Mouse (Mus musculus) testis, postnatal 10 days (tissue): Measurements from ENCODE around the gene Tanc2.

Experiments
- DNase-seq: peaks from one replicate; pipeline ENCODE4 v3.0.0; 2021; ENCODE audit warnings: low spot score

Gene Tanc2

DNA sequence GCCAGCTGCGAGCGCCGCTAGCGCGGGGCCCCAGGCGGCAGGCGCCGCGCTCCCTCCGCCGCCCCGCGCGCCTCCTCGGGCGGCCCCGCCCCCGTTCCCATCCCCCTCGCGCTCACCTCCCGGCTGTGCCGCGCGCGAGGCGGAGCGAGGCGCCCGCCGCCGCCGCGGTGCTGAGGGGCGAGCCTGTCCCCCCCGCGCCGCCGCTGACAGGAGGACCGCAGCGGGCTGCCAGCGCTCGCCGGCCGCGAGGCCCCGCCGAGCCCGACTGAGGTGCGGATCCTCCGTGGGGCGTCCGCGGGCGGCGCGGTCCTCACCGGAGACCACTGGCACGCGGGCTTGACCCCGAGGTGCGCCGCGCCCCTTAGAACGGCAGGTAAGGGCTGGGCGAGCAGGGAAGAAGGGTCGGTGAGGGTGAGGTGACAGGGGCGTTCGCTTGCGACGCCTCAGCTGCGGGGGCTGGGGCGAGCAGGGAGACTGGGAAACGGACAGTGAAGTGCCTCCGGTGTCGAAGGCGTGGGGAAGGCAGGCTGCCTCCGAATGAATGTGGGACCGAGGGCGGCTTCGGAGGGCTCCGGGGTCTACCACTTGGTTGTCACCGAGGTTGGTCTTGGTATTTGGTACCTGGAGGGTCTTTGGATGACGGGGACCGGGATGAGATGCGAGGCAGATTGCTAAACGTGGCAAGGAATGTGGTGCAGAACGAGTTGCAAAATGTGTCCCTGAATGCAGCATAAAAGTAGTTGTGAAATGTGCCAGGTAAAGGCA, at the start of gene Tanc2:
Gene Tanc2, plus strand, starts transcription at position 110 of the 765 bp plus-strand sequence.
- peak; percentile 79 for DNase-seq

DNA sequence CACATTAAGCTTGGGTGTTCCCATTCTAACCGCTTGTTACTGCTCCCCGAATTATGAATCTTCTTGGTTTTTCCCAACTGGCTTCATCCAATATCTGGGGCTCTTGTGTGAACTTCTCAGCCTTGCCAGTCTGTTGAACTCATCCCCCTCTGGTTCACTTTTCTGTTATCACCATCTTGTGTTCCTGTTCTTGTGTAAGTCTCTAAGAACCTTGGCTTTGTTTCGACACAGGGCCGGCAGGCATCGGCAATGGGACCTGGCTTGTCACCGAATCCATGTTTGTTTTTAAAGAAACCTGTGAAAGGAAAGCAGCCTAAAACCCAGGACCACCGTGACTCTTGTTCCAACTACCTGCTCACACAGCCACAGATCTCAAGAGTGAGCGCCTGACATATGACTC, 49.0 kb upstream of the Tanc2 start:
- DNase-seq: no peak

DNA sequence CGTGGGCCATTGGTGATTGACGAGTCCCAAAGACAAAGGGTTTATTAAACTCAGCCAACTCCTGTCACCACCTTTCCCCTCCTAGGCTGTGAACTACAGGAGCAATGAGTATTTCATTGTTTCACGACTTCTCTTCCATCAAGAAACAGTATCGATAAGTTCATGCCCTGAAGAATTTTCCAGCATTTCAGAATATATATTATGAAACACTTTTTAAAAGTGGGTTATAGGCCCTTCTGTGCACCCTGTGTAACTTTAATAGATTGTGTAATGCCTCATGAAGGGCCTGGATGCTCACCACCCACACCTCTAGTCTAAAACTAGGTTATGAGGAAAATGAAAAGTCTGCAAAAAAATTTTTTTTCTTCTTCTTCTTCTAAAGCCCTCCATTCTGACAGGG, 48.4 kb upstream of the Tanc2 start:
- no peak for DNase-seq

DNA sequence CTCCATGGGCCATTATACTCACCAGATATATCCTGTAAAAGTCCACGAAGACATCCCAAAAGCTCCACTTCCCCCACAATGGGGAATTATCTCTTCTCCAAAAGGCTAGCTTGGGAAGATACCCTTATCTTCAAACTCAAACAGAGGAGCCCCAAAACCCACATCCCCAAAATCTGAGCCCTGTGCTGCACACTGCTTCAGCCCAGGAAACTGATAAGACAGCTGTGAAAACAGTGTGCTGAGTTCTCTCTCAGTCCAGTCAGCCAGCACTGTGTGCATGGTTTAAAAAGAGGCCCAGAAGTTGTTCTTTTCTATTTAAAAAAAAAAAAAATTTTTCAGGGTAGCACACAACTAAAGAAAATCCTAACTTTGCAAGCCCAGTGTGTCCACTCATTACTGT, 47.7 kb upstream of the Tanc2 start:
- no peak for DNase-seq

DNA sequence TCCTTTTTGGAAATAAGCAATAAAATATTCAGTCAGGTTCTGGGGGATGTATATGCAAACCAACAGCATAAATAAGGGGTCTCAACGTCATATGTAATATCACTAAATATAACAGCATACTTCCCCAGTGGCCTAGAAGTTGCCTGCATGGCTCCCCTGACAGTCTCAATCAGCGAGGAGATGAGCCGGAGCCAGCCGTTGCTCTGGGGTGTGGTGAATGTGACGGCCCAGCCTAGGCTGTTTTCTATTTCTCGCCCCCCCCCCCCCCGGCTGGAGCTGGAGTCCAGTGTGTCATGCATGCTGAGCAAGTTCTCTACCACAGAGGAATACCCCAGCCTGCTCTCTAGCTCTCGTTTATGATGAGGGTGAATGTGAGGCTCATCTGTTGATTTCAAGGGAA, 44.0 kb upstream of the Tanc2 start:
- no peak for DNase-seq

DNA sequence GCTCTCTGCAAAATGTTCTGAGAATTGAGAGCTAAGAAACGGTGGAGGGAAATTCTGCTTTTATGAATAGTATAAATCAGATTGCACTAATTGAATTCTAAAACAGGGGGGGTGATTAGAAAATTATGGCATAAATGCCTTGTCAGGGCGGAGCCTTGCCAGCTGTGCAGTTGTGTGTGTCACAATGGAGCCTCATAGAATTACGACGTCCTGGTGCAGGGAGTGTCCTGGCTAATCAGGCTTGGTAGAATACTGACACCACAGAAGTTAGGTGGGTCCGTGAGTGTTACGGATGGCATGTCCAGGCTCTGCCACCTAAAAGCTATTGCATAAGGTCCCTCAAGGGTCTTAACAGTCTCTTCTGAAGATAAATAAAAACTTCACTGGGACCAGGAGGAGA, 43.4 kb upstream of the Tanc2 start:
- DNase-seq: no peak

DNA sequence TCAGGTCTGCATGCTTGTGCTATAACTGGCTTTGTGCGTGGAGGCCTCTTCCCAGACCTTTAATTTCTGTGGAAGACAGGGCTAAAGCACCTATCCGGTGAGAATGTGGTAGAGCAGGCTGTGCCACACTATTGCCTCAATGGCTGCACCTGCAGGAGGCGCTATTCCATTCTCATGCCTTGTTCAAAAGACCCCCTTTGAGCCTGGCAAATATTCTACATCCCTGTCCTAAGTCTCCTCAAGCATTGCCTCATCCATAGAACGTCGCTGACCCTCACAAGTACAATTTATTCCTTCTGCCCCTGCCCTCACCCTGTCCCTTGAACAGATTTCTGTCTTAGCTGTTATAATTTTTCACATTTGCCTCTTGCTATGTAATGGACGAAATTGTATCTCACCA, 41.4 kb upstream of the Tanc2 start:
- no peak for DNase-seq

DNA sequence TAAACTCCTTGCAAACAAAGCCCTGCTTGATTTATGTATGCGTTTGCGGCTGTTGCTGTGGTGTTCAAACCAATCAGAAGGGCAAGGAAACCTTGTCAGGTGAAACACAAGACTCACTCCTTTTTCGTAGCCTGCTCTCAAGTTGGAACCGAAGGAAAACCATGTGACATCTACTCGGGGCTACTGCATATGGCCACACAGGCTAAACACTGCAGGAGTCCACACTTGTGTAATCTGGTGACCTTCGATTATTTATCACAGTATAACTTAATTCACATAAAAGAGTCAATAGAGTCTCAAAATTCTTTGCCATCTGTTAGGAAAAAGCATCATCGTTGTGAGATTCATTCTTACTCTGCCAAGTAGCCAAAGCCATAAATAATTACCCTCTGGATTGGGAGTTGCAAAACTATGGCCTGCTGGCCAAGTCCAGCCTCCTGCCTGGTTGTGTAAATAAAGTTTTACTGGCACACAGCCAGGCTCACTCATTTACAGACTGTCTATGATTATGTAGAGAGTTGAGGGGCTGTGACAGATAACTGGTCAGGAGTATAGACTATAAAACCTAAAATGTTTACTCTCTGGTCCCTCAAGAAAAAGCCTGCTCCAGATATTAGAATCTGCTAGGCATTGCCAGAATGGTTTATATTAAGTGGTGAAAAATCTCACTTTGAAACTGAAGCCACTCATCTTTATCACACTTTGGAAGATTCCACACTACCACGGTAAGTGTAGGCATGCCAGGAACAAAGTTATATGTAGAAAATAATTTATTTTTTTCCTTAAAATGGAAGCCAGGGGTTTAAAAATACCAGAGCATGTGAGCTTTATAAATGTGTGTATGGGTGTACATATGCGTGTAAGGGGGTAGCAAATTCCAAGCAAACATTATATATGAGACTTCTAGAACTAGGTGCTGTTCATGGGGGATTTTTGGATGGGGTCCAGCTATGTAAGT, 40.3 kb upstream of the Tanc2 start:
- DNase-seq: no peak

DNA sequence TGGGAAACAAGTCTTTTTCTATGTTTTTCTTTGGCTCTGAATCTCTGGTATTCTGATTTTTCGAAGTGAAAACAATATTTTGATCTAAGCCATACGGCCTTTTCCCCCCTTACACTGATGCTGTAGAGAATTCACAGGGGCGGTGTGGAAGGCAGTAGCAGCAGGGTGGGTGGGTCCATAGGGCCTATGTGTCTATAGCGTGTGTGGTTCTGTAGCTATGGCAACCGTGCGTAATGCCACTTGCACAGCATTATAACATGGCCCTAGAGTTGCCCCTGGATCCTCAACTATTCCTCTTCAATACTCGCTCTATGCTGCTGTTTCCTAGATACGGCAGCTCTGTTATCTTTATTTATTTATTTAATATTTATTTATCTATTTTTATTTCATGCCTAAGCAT, 32.5 kb upstream of the Tanc2 start:
- no peak for DNase-seq

DNA sequence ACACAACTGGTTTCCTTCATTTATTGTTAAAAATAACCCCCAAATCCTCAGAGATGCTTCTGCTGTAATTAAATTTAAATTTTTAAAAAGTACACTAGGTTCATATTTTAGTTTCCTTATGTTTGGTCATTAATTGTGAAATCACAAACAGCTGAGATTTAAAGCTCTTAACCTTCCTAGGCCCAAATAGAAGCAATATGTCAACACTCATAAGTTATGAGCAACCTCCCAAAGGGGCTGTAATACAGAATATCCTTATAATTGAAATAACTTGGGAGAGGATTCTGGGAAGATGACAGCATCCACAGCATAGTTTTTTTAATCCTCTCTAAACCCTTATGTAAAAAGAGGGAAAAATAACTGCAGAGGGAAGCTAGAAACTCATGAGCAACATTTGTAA, 31.7 kb upstream of the Tanc2 start:
- DNase-seq: no peak

DNA sequence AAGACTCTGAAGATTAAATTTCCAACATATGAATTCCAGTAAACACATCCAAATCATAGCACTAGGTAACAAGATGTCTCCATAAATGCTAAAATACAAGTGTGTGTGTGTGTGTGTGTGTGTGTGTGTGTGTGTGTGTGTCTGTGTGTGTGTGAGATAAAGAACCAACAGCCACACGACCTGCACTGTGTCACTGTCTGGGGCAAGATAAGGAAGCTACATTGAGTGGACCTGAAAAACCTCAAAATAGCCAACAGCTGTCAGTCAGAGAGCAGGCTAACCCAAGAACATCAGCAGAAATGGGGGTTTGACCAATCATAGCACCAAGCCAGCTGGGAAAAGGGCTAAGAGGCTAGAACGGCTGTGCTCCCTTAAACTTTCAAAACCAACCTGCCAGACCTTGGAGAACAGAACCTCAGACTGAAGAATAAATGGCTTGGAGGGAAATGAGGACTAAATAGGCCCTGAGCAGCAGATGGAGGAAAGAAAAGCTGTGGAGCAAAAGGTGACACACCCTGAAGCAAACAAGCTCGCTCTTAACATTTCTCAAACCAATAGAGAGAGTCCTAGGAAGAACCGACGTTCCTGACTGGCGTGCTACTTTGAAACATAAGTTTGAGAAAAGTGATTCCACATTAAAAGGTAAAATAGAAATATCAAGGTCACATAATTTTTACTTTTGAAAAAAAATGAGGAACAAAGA, 30.8 kb upstream of the Tanc2 start:
- DNase-seq: no peak

DNA sequence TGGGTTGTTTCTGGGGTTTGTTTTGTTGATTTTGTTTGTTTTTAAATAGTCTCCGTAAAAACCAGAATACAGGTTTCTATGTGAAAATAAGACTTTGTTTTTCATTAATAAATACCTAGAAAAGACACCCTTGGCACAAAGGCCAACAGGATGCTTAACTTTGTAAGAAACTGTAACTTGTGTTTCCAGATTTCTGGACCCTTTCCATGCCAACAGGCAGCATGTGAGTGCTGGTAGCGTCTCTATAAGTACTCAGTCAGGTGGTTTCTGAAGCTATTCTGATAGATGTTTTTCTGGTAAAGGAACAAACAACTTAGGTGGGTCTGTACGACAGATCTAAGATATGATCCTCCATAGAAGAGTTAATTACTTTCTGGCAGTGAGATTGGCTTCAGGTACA, 26.2 kb upstream of the Tanc2 start:
- no peak for DNase-seq

DNA sequence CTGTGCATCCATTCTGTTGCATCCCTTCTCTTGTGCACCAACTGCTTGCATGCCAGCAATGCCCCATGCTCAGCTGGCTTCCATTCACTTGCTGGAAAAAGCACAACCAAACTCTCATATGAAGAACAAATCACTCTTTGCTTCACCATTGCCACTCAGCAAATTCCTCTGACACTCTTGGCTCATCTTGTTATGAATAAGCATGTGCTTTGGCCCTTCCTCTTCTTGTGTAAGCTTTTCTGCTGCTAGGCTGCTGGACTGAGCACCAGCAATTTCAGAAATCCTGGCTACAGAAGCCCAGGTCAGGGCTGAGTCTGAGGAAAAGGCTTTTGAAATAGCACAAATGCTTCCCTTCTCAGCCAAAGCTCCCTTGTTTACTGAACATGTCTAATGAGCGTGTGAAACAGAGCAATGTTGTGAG, 22.6 kb upstream of the Tanc2 start:
- DNase-seq: no peak

DNA sequence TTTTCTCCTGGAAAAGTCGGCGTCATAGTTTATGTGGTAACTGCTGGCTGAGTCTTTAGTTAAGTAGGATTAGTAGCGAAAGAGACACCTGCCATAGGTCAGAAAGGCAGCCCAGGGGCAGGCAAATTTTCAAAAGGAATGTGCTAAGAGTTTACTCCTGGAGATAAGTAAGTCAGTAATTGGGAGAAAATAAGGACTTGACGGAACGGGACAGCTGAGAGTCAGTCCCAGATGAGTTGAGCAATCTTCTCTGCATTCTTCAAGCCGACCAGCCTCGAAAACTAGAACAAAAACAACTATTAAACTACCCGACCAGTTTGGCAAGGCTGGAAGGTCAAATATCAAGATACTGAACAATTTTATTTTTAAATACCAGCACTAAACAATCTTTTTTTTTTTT, 17.8 kb upstream of the Tanc2 start:
- no peak for DNase-seq

DNA sequence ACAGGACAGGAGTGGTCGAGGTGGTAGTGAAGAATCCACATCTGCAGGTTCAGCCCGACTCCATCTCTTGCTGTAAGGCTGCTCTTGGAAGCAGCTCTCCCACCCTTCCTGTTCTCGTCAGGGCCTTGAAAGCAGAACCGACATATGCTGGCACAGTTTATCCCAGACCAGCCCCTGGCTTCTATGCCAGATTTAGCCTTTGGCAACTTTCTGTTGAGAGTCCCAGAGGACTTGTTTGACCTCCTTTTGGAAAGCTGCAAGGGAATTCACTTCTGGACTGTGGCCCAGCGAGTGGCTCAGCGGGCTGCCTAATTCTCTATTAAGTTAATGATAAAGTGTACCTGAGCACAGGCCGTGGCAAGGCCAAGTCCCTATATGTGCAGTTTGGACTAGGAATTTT, 15.5 kb upstream of the Tanc2 start:
- DNase-seq: no peak

DNA sequence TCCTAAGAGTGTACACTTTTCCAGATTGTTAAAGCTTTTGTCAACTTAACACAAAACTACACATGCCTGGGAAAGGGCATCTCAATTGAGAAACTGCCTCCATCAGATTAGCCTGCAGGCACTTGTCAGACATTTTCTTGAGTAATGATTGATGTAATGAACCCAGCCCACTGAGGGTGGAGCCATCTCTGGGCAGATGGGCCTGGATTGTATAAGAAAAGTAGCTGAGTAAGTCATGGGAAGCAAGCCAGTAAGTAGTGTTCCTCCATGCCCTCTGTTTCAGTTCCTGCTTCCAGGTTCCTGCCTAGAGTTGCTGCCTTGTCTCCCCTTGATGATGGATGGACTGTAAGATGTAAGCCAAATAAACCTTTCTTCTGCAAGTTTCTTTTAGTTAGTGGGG, 12.6 kb upstream of the Tanc2 start:
- DNase-seq: no peak

DNA sequence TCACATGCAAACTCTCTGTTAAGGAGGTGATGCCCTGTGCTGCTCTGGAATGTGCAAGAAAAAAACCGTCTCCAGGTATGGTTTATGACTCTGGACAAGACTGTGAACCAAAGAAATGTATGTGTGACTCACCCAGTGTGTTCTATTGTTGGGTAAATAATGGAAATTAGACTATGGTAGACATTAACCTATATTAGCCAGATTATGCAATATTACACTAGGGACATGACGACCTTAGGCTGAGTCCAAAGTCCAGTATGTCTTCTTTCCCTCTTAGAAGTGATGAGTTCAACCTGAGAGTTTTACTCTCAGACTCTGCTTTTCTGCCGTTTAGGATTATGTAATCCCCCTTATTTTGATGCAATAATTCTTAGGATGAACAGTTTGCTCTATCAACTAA, 7.8 kb upstream of the Tanc2 start:
- no peak for DNase-seq

DNA sequence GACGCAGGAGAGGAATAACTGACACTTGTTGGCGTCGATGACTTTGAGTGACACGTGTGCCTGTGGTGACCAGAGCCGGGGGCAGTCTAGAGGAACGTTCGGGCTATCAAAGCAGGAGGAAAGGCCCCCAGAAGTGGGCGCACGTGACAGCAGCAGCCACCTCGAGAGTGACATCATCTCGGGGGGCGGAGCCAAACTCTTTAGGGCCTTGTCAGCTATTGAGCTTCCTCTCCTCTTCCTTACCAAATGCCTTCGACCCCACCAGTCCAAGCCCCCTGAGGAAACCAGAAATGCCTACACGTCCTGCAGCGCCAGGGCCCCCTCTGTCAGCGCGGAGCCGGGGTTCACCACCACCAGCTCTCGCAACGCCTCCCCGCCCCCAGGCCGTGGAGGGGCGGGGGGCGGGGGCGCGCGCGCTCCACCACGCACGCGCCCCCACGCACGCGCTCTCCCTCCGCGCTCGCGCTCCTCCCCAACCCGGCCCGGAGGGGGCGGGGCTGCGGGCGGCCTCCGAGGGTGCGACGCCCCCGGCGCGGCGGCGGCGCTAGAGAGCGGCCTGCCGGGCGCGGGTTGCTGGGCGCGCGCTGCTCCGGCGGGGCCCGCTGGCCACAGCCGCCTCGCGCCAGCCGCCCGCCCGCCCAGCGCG, 432 bp upstream of the Tanc2 start:
- peak; percentile 95 for DNase-seq

DNA sequence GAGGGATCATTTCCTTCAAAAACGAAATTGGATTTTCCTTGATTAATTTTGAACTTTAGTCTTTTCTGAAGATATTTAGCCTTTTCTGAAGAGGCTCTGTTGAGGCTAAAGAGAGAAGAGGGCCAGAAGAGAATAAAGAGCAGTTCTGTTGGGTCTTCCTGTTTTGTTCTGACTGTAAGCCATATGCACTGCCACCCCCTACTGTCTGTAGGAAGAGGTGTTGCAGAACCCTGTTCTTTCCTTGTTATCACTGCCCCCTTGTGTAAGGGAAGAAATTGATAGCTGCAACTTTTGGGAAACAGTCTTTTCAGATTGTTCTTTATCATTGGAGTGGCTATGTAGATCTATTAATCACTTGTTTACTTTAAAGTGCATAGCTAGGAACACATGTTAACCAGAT, 2.1 kb downstream of the Tanc2 start:
- DNase-seq: no peak

DNA sequence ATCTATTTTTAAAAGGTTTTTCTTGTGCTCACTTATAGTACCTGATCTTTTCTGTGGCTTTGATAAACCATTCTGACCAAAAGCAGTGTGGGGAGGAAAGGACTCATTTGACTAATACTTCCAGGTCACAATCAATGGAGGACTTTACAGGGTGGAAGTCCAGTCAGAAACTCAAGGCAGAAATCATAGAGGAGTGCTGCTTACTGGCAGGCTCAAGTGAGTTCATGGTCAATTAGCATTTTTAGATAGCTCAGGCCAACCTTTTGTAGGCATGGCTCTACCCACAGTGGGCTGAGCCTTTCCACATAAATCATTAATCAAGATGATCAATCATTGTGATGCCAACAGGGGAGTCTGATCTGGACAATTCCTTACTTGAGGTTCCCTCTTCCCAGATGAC, 12.4 kb downstream of the Tanc2 start:
- no peak for DNase-seq

DNA sequence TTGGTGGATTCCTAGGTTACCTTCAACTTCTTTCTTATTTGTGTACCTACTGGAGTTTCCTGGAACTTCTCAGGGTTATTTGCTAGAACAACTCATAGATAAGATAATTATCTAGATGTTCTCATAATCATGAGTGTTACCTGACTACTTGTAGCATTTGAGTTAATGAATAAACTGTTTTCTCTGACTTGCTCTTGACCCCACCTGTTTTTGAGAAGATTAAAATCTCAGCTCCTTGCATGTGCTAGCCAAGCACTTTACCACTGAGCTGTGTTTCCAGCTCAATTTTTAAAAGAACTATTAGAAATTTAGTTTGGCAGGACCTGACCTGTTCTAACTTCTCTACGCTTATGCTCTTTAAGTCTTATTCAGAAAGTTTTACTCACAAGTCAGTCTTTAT, 36.4 kb downstream of the Tanc2 start:
- no peak for DNase-seq

DNA sequence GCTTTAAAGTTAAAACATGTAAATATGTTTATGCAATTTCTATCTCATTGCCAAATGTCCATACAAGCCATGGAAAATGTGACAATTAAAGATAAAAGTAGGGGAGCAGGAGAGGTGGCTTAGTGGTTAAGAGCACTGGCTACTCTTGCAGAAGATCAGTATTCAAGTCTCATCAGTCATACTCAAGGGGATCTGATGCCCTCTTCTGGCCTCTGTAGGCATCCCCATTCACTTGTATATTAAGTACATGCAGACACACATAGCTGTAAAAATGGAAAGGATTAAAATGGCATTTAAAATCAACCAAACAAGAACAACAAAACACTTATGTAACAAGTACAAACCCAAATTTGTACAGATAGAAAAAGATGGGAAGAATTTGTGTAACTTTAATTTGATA, 54.2 kb downstream of the Tanc2 start:
- no peak for DNase-seq
